Mouse (Mus musculus) T-helper 1 cell (primary cell): ENCODE results near the gene Ccnl2.

Source experiments
- in situ Hi-C: fragments of 300-600 bp; cut with MboI, MseI; formaldehyde crosslinking; loops from one replicate; pipeline ENCODE4 v1.15.1; 2025; ENCODE audit warnings: high pct_unique_total_duplicates

The Ccnl2 gene

DNA sequence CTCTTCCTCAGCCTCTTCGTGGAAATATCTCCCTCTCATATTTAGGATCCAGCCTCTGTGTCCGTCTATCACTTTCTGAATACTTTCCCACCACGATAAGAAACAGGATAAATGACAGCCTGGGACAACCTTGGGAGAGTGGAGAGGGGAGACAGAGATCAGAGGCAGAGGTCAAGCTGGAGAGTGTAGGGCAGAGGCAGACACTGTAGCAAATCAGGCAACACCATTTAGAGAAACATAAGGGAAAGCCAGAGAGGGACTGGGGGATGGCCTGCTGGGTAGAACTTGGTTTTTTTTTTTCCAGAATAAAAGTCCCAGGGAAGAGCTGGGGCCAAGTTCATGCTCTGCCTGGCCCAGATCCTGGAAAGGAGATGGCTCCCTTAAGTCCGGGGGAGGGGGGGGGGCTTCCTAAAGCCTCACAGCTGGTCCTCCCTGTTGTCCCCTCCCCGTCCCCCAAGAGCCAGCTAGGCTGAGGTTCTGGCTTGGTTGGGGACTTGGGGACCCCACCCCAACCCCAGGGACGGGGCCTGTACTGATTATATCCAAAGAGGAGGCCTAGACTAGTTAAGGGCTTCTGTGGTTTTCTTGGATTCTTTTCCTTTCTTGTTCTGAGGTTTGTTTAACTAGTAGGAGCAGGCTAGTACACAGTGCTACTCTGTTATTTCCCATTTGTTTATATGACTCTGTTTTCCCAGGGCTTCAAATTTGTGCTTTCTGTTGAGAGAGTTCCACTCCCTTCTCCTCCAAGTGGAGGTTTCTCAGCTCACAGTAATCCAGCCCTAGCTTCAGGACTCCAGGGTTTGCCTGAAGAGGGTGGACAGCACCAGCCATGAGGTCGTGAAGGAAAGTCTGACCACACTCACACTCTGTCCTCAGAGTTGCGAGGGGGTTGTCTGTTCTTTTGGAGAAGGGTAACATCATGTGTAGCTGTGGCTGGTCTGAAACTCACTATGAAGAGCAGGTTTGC, 26.2 kb downstream of the Ccnl2 start:
- in situ Hi-C loops: no loop called here

DNA sequence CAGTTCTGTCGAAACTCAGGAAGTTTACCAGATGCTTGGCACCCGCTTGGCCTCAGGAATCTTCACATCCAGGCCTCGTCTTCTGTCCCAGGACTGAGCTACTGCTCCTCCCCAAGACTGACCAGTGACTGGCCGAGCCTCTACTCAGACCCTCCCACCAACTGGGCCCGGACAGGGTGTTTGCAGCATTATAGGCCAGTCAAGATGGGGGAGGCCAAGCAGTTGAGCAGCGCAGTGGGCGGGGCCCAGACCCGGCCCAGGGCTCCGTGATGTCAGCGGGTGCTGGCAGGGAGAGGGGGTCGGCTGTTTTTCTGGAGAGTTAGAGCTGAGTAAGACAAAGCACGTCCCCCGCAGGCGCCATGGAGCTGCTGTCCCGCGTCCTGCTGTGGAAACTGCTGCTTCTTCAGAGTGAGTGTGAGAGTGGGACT, 27.2 kb downstream of the Ccnl2 start, which contains the start of gene Mxra8:
Mxra8 (plus strand) TSS at position 198 of the 428 bp plus-strand sequence.
- in situ Hi-C loops: no loop called here

DNA sequence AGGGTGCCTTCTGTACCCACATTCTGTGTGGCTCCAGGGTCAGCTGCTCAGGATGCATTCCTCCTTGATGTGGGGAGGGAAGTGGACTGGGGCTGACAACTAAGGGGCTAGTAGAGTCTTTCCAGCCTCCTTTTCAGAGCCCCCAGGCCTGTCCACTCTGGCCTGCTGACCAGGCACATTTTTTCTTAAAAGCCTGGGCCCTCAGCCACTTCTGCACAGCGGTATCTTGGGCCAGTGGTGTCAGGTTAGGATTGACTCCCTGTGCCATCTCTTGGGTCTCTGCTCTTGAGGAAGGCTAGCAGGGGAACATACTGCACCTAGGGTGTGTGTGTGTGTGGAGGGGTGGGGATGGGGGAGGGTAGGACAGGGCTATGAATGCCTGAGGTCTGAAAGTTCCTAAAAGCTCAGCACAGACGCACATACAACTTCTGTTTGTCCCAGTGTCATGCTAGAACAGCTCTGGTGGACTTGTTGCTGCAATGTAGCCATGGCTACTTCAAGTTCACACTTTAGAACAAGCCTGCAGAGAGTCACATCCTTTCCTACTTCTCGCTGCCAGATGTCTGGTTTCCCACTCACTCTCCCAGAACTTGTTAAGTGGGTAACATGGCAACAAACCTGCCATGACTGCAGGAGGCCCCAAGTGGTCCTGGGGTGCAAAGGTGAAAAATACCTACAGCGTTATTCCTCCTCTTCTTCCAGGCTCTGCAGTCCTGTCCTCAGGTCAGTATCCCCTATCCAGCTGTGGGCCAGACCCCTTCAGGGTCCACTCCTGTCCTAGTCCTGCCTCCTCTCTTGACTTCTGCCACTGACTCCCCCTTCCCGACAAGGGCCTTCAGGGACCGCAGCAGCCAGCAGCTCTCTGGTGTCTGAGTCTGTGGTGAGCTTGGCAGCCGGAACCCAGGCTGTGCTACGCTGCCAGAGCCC, 28.1 kb downstream of the Ccnl2 start:
- in situ Hi-C loops: no loop called here

DNA sequence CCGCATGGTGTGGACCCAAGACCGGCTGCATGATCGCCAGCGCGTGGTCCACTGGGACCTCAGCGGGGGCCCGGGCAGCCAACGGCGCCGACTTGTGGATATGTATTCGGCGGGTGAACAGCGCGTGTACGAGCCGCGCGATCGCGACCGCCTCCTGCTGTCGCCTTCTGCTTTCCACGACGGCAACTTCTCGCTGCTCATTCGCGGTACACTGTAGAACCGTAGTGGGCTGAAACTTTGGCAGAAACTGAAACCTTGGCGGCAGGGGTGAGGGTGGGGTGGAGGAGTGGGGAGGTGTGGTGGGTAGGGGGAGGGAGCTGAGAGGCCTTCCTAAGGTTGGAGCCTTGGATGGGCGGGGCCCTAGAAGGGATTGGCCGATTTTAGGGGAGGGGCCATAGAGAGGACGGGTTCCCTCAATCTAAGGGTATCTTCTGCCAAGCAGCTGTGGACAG, 28.7 kb downstream of the Ccnl2 start:
- in situ Hi-C loops: no loop called here

DNA sequence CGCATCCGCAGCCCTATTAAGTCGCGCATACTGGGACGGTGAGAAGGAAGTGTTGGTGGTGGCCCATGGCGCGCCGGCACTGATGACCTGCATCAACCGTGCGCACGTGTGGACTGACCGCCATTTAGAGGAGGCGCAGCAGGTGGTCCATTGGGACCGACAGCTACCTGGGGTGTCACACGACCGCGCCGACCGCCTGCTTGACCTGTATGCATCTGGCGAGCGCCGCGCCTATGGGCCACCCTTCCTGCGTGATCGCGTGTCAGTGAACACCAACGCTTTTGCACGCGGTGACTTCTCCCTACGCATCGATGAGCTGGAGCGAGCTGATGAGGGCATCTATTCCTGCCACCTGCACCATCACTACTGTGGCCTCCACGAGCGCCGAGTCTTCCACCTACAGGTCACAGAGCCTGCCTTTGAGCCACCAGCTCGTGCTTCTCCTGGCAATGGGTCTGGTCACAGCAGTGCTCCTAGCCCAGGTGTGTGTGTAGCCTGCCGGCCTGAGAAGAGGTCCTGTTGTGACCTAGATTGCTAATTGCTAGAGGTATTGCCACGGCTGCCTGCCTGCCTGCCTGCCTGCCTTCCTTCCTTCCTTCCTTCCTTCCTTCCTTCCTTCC, 29.5 kb downstream of the Ccnl2 start:
- in situ Hi-C loops: no loop called here

DNA sequence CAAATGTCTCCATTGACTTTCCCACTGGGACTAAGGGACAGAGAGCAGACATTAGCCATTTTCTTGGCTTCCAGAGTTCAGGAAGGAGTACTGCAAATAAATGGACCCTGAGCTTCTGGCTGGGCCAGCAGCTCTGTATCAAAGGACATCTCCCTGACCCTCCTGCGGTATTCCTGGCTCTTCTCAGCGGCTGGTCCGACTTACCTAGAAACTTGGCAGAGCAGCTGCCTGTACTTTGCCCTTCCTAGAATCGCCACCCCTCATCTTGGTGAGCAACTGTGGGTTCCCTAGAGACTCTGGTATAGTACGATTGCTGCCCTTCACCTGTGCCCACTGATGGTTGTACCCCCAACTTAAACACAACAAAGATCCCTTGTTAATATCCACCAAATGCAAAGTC, 30.9 kb downstream of the Ccnl2 start:
- in situ Hi-C loops: no loop called here

DNA sequence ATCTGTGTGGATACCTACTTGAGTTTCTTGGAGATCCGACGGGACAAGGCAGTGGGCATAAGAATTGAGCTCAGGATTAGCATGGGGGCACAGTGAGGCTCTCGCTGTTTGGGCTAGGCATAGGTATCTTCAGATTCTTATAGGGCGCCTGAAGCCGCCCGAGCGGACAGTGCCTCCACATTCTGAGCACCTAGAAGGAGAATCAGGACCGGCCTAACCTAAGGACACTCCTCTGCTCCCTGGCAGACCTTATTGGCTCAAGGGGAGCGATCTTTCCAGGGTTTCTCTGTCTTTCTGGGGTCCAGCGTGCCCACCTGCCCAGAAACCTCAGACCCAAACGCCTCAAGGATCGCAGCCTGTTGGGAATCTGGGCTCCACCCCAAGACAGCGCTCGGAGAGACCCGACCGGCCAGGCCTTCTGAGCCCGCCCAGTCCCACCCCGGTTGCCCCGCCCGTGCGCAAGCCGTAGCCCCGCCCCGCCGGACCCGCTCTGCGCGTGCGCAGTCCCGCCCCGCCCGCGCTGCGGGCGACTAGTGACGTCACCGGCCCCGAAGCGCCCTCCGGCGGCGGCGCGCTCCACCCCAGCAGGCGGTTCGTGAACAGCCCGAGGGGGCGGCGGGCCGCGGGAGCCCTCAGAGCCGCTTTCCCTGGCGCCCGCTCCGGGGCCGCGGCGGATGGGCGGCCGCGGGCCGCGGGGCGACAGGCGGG, 34.7 kb downstream of the Ccnl2 start, which contains the start of gene Dvl1:
Dvl1 (plus strand) TSS at position 532 of the 708 bp plus-strand sequence.
- in situ Hi-C loops: no loop called here

DNA sequence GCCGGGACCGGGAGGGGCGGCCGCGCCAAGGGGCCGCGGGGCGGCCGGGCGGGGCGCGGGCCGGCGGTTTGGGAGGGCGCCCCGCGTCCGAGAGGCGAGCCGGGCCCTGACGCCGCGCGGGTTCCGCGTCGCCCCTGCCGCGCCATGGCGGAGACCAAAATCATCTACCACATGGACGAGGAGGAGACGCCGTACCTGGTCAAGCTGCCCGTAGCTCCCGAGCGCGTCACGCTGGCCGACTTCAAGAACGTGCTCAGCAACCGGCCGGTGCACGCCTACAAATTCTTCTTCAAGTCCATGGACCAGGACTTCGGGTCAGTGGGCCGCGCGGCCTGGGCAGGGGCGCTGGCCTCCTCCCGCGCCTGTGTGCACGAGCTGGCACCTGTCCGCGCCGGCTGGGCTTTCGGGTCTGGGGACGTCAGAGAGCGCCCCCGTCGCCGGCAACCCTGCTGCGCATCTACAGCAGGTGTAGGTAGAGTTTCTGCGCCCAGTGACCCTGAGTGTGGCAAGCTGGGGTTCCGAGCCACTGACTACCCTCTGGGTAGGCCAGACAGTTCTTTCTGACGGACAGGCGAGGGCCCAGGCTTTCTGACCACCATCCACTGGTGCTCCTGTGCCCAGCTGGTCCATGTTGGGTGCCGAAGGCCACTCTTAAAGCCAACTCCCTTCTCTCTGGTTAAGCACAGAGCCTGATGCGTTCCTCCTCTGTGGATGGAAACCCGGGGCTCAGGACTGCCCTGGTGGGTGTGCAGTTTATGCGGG, 35.5 kb downstream of the Ccnl2 start:
- in situ Hi-C loops: no loop called here

DNA sequence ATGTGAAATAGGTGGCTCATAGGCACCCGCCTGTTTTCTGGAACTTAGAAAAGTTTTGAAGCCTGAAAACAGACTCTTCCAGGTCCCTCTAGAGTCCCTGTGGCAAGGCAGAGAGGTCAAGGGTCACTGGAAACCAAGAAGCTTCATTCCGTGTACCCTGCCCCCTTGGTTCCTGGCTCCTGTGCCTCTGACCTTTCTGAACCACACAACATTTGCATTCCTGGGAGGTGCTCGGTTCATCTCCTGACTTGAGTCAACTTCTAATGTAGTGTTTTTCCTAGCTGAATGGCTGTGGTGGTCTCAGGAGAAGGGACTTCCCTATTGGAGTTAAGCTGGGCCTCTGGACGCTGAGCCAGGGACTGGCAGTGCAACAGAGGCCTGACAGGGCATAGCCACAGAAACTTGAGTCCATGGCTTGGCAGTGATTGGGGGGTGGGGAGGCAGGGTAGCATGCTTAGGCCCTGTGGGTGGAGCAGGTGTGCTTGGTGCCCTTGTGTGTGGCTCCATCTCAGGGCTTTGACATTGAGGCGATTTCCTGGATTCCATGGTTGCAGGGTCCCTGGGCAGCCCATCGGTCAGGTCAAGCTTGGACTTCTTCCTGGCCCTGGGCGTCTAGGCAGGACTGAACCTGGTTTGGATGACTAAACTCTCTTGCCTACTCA, 36.3 kb downstream of the Ccnl2 start:
- in situ Hi-C loops: no loop called here

DNA sequence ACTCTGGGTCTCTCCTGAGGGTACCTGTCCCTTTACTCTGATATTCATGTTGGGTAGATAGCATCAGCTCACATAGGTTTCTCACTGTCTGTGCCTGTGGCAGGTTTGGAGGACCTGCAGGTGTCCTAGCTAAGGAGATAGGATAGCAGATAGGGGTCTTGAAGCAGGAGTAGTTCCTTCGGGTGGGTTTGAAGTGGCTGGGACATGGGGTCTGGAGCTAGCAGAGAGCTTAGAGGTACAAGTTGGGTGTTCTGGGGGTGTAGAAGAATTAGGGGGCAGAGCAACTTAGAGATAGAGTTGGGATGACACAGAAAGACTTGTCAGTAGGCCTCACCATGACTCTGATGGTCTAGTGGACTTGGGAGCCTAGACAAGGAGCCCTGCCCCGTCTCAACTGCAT, 37.1 kb downstream of the Ccnl2 start:
- in situ Hi-C loops: no loop called here

DNA sequence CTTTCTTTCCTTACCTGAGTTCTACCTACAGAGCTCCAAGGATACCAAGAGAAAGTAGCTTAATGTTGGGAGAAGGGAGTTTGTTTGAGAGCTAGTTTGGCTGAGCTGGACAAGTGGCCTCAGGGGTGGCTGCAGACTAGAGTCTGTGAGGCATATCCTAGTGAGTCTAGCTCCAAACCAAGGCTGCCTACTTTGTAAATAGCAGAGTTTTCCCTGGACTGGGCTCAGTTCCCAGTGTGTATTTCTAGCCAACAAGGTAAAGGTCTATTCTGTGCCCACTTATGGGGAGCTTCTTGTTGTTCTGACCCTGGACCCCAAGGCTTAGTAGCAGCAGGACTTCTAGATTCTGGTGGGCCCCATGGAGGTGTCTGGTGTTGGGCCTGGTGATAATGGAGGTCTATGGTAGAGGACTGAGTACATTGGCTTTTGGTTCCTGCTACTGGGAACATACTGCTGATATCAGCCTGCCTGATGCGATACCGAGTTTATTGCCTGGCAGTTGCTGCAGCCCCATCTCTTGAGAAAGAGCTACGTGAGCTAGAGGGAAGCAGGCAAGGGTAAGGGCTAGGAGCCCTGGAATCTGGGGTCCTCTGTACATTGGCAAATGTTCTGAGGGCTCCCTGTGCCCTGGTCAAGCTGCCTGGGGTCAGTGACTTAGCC, 37.6 kb downstream of the Ccnl2 start:
- in situ Hi-C loops: no loop called here

DNA sequence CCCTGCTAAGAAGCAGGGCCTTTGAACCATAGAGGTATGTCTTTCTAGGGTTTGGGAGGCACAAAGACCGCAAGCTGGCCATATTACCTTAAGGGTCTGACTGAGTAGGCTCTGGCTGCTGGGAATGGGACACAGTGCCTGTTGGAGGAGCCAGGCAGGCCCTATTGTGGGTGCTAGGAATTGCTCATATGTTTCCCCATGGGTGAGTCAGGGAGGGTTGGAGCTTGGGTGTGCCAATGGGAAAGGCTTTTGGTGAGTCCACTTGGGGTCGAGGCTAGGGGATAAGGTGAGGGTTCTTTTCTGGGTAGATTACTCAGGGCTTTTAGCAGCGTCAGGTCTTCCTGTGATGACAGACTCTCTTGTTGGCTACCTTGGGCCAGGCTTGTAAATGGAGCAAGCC, 39.1 kb downstream of the Ccnl2 start:
- in situ Hi-C loops: no loop called here

DNA sequence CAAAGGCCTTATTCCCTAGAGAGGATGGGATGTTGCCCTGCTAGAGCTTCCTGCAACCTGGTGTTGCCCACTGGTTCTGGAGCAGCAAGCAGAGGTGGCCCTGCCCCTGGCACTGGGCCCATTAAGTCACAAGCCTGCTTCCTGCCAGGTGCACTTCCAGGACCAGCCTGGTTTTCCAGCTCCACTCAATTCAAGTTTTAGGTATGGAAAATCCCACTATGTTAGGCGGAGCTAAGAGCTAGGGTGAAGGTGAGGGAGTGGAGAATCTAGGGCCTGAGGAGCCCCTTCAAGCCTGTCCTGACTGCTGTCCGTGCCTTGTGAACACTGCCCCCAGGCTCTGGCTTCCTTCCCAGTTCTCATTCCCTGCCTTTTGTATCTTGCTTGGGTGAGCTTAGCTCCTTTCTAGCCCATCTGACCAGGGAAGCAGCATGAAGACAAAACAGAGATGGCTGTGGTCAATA, 39.7 kb downstream of the Ccnl2 start:
- in situ Hi-C loops: no loop called here

DNA sequence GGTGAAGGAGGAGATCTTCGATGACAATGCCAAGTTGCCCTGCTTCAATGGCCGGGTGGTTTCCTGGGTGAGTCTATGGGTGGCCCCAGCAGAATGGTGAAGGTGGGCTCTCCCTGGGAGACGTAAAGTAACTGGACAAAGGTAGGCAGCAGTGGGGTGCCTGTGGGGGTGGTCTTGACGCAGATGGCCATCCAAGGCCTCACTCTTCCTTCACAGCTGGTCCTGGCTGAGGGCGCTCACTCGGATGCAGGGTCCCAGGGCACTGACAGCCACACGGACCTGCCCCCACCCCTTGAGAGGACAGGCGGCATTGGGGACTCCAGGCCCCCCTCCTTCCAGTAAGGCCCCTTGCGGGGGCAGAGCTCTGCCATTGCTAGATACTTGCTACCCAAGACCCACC, 41.1 kb downstream of the Ccnl2 start:
- in situ Hi-C loops: no loop called here

DNA sequence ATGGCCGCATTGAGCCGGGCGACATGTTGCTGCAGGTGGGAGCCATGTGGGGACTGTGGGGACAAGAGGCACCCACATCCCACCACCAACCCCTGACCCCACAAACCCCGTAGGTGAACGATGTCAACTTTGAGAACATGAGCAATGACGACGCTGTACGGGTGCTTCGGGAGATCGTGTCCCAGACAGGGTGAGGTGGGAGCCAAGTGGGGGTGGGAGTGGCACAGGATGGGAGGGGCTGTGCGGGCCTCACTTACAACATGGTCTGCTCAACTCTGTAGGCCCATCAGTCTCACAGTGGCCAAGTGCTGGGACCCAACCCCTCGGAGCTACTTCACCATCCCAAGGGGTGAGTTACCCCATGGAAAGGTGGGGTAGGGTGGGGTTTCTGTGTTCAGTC, 42.7 kb downstream of the Ccnl2 start:
- in situ Hi-C loops: no loop called here

DNA sequence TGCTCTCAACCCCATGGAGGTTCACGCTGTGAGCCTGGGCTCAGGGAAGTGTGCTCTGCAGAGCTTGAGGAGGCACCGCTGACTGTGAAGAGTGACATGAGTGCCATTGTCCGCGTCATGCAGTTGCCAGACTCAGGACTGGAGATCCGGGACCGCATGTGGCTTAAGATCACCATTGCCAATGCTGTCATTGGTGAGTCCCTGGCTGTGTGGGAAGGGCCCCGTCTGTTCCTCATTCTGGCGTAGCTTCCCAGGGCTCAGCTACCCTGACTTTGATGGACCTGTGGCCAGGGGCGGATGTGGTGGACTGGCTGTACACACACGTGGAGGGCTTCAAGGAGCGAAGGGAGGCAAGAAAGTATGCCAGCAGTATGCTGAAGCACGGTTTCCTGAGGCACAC, 43.8 kb downstream of the Ccnl2 start:
- in situ Hi-C loops: no loop called here

DNA sequence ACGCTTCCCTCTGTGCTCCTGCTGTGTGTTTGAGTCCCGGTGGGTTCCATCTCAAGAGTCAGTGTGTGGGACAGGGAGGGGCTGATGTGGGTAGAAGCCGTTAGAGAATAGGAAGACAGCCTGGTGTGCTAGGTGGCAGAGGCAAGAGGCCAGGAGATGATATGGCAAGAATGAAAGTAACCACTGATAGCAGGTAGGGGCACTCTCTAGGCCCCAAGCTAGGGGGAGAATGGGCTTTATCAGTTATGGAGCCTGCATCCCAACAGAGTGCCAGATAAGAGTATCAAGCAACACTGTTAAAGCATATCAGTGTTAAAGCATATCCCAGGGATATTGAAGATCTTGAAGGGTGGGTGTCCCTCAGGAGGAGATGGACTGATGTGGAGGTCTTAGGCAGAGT, 44.6 kb downstream of the Ccnl2 start:
- in situ Hi-C loops: no loop called here

DNA sequence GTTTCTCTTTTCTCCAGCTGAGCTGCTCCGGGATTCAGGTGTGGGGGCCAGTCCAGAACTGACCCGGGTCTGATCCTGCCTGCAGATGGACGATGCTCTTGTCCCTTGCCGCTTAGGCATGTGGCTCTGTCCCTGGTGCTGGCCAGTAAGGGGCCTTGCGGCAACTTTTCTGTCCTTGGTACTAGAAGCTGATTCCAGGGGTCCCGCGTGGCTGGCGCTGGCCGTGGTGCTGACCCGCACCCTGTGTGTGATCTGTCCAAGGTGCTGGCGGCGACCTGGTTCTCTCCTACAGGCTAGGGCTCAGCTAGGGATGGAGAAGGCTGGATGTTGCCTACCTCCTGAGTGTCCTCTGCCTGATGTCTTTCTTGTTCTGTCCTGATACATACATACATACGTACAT, 47.0 kb downstream of the Ccnl2 start:
- in situ Hi-C loops: no loop called here

DNA sequence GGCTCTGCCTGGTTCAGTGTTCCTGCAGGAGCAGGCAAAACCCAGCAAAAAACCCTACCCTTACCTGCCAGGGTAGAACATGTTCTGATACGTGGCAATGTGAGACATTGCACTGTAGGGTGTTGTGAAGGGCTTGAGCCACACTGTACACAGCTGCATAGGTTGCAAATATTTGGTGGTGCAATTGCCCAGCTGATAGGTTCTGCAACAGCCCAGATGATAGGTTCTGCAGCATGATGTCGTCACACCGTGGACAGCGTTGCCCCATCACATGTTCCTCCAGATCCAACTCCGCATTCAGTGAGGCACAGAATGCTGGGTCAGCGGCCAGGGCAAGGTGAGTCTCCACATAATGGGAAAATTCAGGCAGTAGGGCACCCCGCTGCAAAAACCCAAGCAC, 49.5 kb downstream of the Ccnl2 start:
- in situ Hi-C loops: no loop called here
